Mouse (Mus musculus) small intestine, adult 2 months (tissue): ENCODE results near the gene Tsr2. TPM values are rescaled to one million over a fixed set of nuclear protein-coding genes. Genes with fewer than 3 reads are reported as not detected.
A peak's percentile ranks its signal among the peaks of the same experiment; 100 is the strongest.

Experiments used
- H3K27ac ChIP-seq: fragments of 200-500 bp; 2 replicates; pipeline ENCODE4 v1.5.1; 2012; ENCODE audit warnings: low read depth, low read length, control low read depth, inconsistent platforms; ENCODE audit not compliant: insufficient read depth
- H3K27me3 ChIP-seq: fragments of 200-500 bp; 2 replicates; pipeline ENCODE4 v1.6.1; 2012; ENCODE audit warnings: mild to moderate bottlenecking, moderate library complexity, low read length, inconsistent platforms; ENCODE audit not compliant: control insufficient read depth, insufficient read depth
- H3K36me3 ChIP-seq: fragments of 200-500 bp; 2 replicates; pipeline ENCODE4 v1.6.1; 2012; ENCODE audit warnings: mild to moderate bottlenecking, low read length, control low read depth, inconsistent platforms; ENCODE audit not compliant: control insufficient read depth, insufficient read depth
- H3K4me1 ChIP-seq: fragments of 200-500 bp; 2 replicates; pipeline ENCODE4 v1.6.1; 2012; ENCODE audit warnings: low read length, inconsistent platforms, mixed read lengths; ENCODE audit not compliant: control insufficient read depth, insufficient read depth, insufficient read length
- H3K4me3 ChIP-seq: fragments of 200-500 bp; 2 replicates; pipeline ENCODE4 v1.5.1; 2012; ENCODE audit warnings: low read depth, mild to moderate bottlenecking, control low read depth, inconsistent platforms, low read length, moderate library complexity
- CTCF ChIP-seq: fragments of 200-500 bp; IDR thresholded peaks from 2 replicates; pipeline ENCODE4 v1.5.1; 2012; ENCODE audit warnings: low read depth, mild to moderate bottlenecking, control low read depth, inconsistent platforms, low read length, moderate library complexity, mixed read lengths; ENCODE audit not compliant: insufficient replicate concordance, insufficient read length; ENCODE audit errors: extremely low read depth
- POLR2A ChIP-seq: fragments of 200-500 bp; IDR thresholded peaks from 2 replicates; pipeline ENCODE4 v1.6.1; 2012; ENCODE audit warnings: low read depth, mild to moderate bottlenecking, control low read depth, inconsistent platforms, low read length, moderate library complexity
- WGBS: fragments of 180-500 bp; shearing (Covaris S2); methylation state at CpG from one replicate; pipeline ENCODE4 v1.1.7; 2018; 5-methylcytosine and 5-hydroxymethylcytosine counted together
- polyA plus RNA-seq: library from polyadenylated mRNA; depleted of rRNA; stranded (reverse); fragments of >200 nt; gene quantifications from 2 replicates; pipeline ENCODE4 v1.2.3, GENCODE M21; 2012; rRNA removed

The Tsr2 gene
- polyA plus RNA-seq, 1 experiment, result 0.98 TPM

DNA sequence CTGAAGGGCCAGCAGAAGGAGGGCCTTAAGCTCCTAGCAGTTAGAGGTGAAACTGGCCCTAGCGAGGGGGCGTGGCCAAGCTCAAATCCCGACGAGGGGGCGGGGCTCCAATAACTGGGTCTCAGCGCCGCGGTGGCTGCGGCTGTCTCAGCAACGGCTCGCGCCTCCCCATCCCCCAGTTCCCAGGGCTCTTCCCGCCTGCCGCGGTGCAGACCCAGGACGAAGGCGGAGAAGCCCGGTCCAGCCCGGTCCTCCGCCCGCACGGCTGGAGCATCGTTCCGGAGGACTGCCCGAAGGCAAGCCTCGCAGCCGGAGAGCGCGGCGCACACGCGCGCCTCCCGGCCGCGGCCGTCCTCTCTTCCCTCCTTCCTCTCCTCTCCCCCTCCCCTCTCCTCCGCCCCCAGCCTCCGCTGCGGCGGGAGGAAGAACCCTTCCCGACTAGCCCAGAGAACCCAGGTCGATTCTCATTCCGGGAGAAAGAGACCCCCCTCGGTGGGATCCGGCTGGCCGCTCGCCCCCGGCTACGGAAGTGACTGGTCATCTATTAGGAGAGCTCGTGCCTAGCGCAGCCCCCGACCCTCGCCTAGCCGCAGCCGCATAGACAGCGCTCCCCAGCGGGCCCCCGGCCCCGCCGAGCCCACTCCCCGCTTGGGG is 49.4 kb downstream of the Tsr2 start:
- Histone ChIP-seq H3K36me3 (no peaks in the 10 kb centered on the region), H3K27me3 (no peaks in the 10 kb centered on the region), H3K4me1 (no peaks in the 10 kb centered on the region), H3K4me3 (peak overlapping the region; percentile 74), H3K27ac (no peak overlapping the region)
- TF ChIP-seq CTCF, result no peak
- TF ChIP-seq POLR2A, result no peak
- WGBS, result 13% methylated on average over 46 of the region's 62 CpGs

DNA sequence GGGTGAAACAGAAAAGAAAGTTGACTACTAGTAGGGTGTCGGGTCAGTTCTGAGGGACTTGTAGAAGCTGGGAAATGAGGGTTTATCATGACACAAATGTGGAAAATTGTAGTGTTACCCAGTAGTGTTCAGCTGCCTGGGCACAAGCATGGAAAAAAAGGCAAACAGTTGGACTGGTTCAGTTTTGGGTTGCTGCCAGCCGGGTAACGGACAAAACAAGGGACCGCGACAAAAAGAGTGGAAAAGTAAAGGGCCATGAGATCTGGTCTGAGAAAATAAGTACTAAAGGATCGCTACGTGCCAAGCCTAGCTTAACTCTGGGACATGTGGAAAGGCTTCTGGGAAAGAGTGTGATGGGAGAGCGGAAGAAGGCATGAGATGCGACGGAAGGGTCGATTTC is 50.0 kb downstream of the Tsr2 start:
- Histone ChIP-seq H3K36me3 (no peaks in the 10 kb centered on the region), H3K27me3 (no peaks in the 10 kb centered on the region), H3K4me1 (no peaks in the 10 kb centered on the region), H3K4me3 (peak overlapping the region; percentile 74), H3K27ac (no peak overlapping the region)
- WGBS, result 48% methylated on average over 11 of the region's 11 CpGs
- no peak for TF ChIP-seq POLR2A
- TF ChIP-seq CTCF, result no peak

GRCm38 (mm10) chrX:151045850-151046249 is 50.5 kb downstream of the Tsr2 start, which contains the start of gene Fgd1:
TSS of gene Fgd1 (plus strand) at chrX:151046150.
- Histone ChIP-seq H3K27ac (no peak within 1 kb of the TSS), H3K27me3 (no peaks in the 10 kb centered on the region), H3K4me1 (no peaks in the 10 kb centered on the region), H3K36me3 (no peaks in the 10 kb centered on the region), H3K4me3 (peak within 1 kb of the TSS; percentile 74)
- no peak for TF ChIP-seq POLR2A
- no peak for TF ChIP-seq CTCF
- 92% methylated on average over 8 of the region's 8 CpGs for WGBS

- WGBS, result 84% methylated on average over 5 of the region's 5 CpGs
- Histone ChIP-seq H3K4me1 (no peaks in the 10 kb centered on the region), H3K27ac (no peak overlapping the region), H3K36me3 (no peaks in the 10 kb centered on the region), H3K4me3 (no peak overlapping the region), H3K27me3 (no peaks in the 10 kb centered on the region)
- no peak for TF ChIP-seq POLR2A
- no peak for TF ChIP-seq CTCF
Observed at GRCm38 (mm10) chrX:151041223-151041622, 55.1 kb downstream of the Tsr2 start.

Other genes starting within 250 kb of the Tsr2 start
- 1.6 and 3.2 TPM in 2 replicates for gene Gnl3l, start 79.2 kb downstream of the Tsr2 start, polyA plus RNA-seq
- 1.7 and 2.3 TPM in 2 replicates for gene Fgd1, start 50.4 kb downstream of the Tsr2 start, polyA plus RNA-seq
- gene Wnk3, start 101.5 kb upstream of the Tsr2 start, polyA plus RNA-seq, result 0.01 TPM in 1 of 2 replicates, not detected in the other
- 1.3 and 1.6 TPM in 2 replicates for gene Fam120c, start 247.6 kb upstream of the Tsr2 start, polyA plus RNA-seq